Mouse (Mus musculus) heart, embryonic 16.5 days (tissue): Measurements from ENCODE around the gene Dnah11. TPM values are rescaled to one million over a fixed set of nuclear protein-coding genes. Genes with fewer than 3 reads are reported as not detected.
"Not testable (repeated sequence)": the region's sequence is repeated elsewhere in the genome, so short reads cannot be mapped to it uniquely, and the experiment has no call there.

Experiments used
- ATAC-seq: fragments of 200-750 bp; cut with Nextera tagmentation; replicated peaks from 2 replicates; pipeline ENCODE4 v1.8.0; 2017; ENCODE audit warnings: moderate number of reproducible peaks; ENCODE audit not compliant: insufficient read depth, low FRiP score; ENCODE audit errors: extremely low read depth
- H3K27ac ChIP-seq: fragments of 300-500 bp; sonication (generic); 2 replicates; pipeline ENCODE4 v1.5.1; 2014; ENCODE audit warnings: mild to moderate bottlenecking, low read length, control low read depth, moderate library complexity
- H3K27me3 ChIP-seq: fragments of 300-500 bp; sonication (generic); 2 replicates; pipeline ENCODE4 v1.6.1; 2014; ENCODE audit warnings: low read length, mixed read lengths; ENCODE audit not compliant: control insufficient read depth, insufficient read depth
- H3K36me3 ChIP-seq: fragments of 300-500 bp; sonication (generic); 2 replicates; pipeline ENCODE4 v1.6.1; 2014; ENCODE audit not compliant: control insufficient read depth, insufficient read depth
- H3K4me1 ChIP-seq: fragments of 300-500 bp; sonication (generic); 2 replicates; pipeline ENCODE4 v1.6.1; 2014; ENCODE audit warnings: low read length, mixed read lengths; ENCODE audit not compliant: control insufficient read depth, insufficient read depth
- H3K4me2 ChIP-seq: fragments of 300-500 bp; sonication (generic); 2 replicates; pipeline ENCODE4 v1.6.1; 2014; ENCODE audit warnings: low read depth, mild to moderate bottlenecking, control low read depth, low read length
- H3K4me3 ChIP-seq: fragments of 300-500 bp; sonication (generic); 2 replicates; pipeline ENCODE4 v1.5.1; 2014; ENCODE audit warnings: mild to moderate bottlenecking, control low read depth, low read length
- H3K9ac ChIP-seq: fragments of 300-500 bp; sonication (generic); 2 replicates; pipeline ENCODE4 v1.6.1; 2014; ENCODE audit warnings: low read length, control low read depth
- H3K9me3 ChIP-seq: fragments of 300-500 bp; sonication (generic); replicated peaks from 2 replicates; pipeline ENCODE4 v1.6.1; 2016; ENCODE audit warnings: low read length; ENCODE audit not compliant: control insufficient read depth
- WGBS: fragments of 180-500 bp; shearing (Covaris S2); extraction: QIAGEN DNeasy Blood & Tissue Kit; methylation state at CpG from one replicate; pipeline ENCODE4 v1.1.7; 2014; 5-methylcytosine and 5-hydroxymethylcytosine counted together
- polyA plus RNA-seq: library from polyadenylated mRNA; unstranded; fragments of >200 nt; fragmentation: Nextera tagmentation; extraction: Ambion mirVana; gene quantifications from 2 replicates; pipeline ENCODE4 v1.2.1, GENCODE M21; 2015

Dnah11 gene
- polyA plus RNA-seq, 1 experiment from 2014 or later: 0.01 TPM

GRCm38 (mm10) chr12:117915826-117916588 is 282.8 kb downstream of the Dnah11 start:
- ATAC-seq: no peak
- Histone ChIP-seq H3K9me3 (no peaks in the 10 kb centered on the region), H3K36me3 (no peaks in the 10 kb centered on the region), H3K4me1 (no peaks in the 10 kb centered on the region), H3K4me3 (no peak overlapping the region), H3K4me2 (no peak overlapping the region), H3K27me3 (no peaks in the 10 kb centered on the region), H3K27ac (no peak overlapping the region), H3K9ac (no peak overlapping the region)
- 63% methylated on average over 10 of the region's 10 CpGs for WGBS

- no peaks in the 10 kb centered on the region for H3K27me3 ChIP-seq
- 40% methylated on average over 10 of the region's 10 CpGs for WGBS
- no peak overlapping the region for H3K27ac ChIP-seq
- H3K9me3 ChIP-seq: no peaks in the 10 kb centered on the region
- ATAC-seq: no peak
- no peak overlapping the region for H3K9ac ChIP-seq
- H3K4me1 ChIP-seq: no peaks in the 10 kb centered on the region
- H3K36me3 ChIP-seq: no peaks in the 10 kb centered on the region
- H3K4me2 ChIP-seq: no peak overlapping the region
- H3K4me3 ChIP-seq: no peak overlapping the region
These were observed 284.1 kb downstream of the Dnah11 start for GRCm38 (mm10) chr12:117914613-117915245.

- no peaks in the 10 kb centered on the region for H3K9me3 ChIP-seq
- H3K4me2 ChIP-seq: no peak overlapping the region
- 60% methylated on average over 1 of the region's 1 CpGs for WGBS
- no peaks in the 10 kb centered on the region for H3K27me3 ChIP-seq
- no peaks in the 10 kb centered on the region for H3K36me3 ChIP-seq
- no peaks in the 10 kb centered on the region for H3K4me1 ChIP-seq
- H3K27ac ChIP-seq: no peak overlapping the region
- H3K4me3 ChIP-seq: no peak overlapping the region
- no peak overlapping the region for H3K9ac ChIP-seq
- ATAC-seq: no peak
These were observed 287.4 kb downstream of the Dnah11 start for GRCm38 (mm10) chr12:117911396-117911795.

- not testable (repeated sequence) for H3K9me3 ChIP-seq, H3K4me3 ChIP-seq, H3K9ac ChIP-seq, H3K27me3 ChIP-seq, H3K27ac ChIP-seq, H3K4me1 ChIP-seq, H3K4me2 ChIP-seq, H3K36me3 ChIP-seq, ATAC-seq
- WGBS: 74% methylated on average over 4 of the region's 4 CpGs
These were observed 293.5 kb downstream of the Dnah11 start for GRCm38 (mm10) chr12:117905232-117905840.

GRCm38 (mm10) chr12:117903671-117904070 is 295.2 kb downstream of the Dnah11 start:
- no peaks in the 10 kb centered on the region for H3K9me3 ChIP-seq
- no peaks in the 10 kb centered on the region for H3K27me3 ChIP-seq
- ATAC-seq: no peak
- H3K4me1 ChIP-seq: 0 out of 2 replicates have a peak, but pooled peaks cover 2% of the 10 kb centered on the region
- WGBS: 82% methylated on average over 8 of the region's 8 CpGs
- H3K27ac ChIP-seq: no peak overlapping the region
- no peak overlapping the region for H3K4me3 ChIP-seq
- no peaks in the 10 kb centered on the region for H3K36me3 ChIP-seq
- no peak overlapping the region for H3K9ac ChIP-seq
- no peak overlapping the region for H3K4me2 ChIP-seq

GRCm38 (mm10) chr12:117901352-117901751 is 297.5 kb downstream of the Dnah11 start:
- not testable (repeated sequence) for H3K9ac ChIP-seq, H3K9me3 ChIP-seq, H3K4me1 ChIP-seq, H3K27me3 ChIP-seq, H3K4me2 ChIP-seq, H3K4me3 ChIP-seq, ATAC-seq, H3K36me3 ChIP-seq, H3K27ac ChIP-seq
- 45% methylated on average over 1 of the region's 4 CpGs for WGBS

GRCm38 (mm10) chr12:117900798-117901197 is 298.0 kb downstream of the Dnah11 start:
- not testable (repeated sequence) for H3K9ac ChIP-seq, H3K4me2 ChIP-seq, H3K36me3 ChIP-seq, ATAC-seq, H3K4me3 ChIP-seq, H3K27me3 ChIP-seq, H3K4me1 ChIP-seq, H3K9me3 ChIP-seq, H3K27ac ChIP-seq
- 50% methylated on average over 1 of the region's 4 CpGs for WGBS

- Histone ChIP-seq H3K27ac (no peak overlapping the region), H3K4me1 (no peaks in the 10 kb centered on the region), H3K4me2 (no peak overlapping the region), H3K4me3 (no peak overlapping the region), H3K9ac (no peak overlapping the region), H3K9me3 (no peaks in the 10 kb centered on the region), H3K27me3 (no peaks in the 10 kb centered on the region), H3K36me3 (no peaks in the 10 kb centered on the region)
- 77% methylated on average over 3 of the region's 3 CpGs for WGBS
- no peak for ATAC-seq
These were observed 311.4 kb downstream of the Dnah11 start for GRCm38 (mm10) chr12:117887422-117887821.

- H3K4me2 ChIP-seq: no peak overlapping the region
- H3K27ac ChIP-seq: no peak overlapping the region
- no peak overlapping the region for H3K9ac ChIP-seq
- ATAC-seq: no peak
- no peaks in the 10 kb centered on the region for H3K9me3 ChIP-seq
- no peak overlapping the region for H3K4me3 ChIP-seq
- no peaks in the 10 kb centered on the region for H3K4me1 ChIP-seq
- H3K36me3 ChIP-seq: no peaks in the 10 kb centered on the region
- H3K27me3 ChIP-seq: no peaks in the 10 kb centered on the region
- 85% methylated on average over 2 of the region's 2 CpGs for WGBS
These were observed 314.2 kb downstream of the Dnah11 start for GRCm38 (mm10) chr12:117884627-117885026.
